Mouse (Mus musculus): ENCODE measurements around the gene Vmn2r118. TPM values are rescaled to one million over a fixed set of nuclear protein-coding genes. Genes with fewer than 3 reads are reported as not detected.

Vmn2r118 gene
- not detected in 2 replicates for polyA plus RNA-seq (2012; ENCODE audit: insufficient read depth, insufficient read length, missing spikeins)

GRCm38 (mm10) chr17:55625092-55625491, at the start of gene Vmn2r118:
Vmn2r118 (minus strand) TSS chr17:55625192.
- Histone ChIP-seq H3K4me1 (ENCODE audit: control insufficient read depth, insufficient read depth, insufficient read length, low read length) (no peaks in the 10 kb centered on the region), H3K27ac (replicated peaks; ENCODE audit: low read depth, low read length) (no peak within 1 kb of the TSS), H3K4me3 (ENCODE audit: insufficient read depth, low read depth, low read length) (no peak within 1 kb of the TSS)

- Histone ChIP-seq H3K4me1 (ENCODE audit: control insufficient read depth, insufficient read depth, insufficient read length, low read length) (no peaks in the 10 kb centered on the region), H3K4me3 (ENCODE audit: insufficient read depth, low read depth, low read length) (no peak overlapping the region), H3K27ac (replicated peaks; ENCODE audit: low read depth, low read length) (no peak overlapping the region)
Measured at GRCm38 (mm10) chr17:55661099-55661498, 36.1 kb upstream of the Vmn2r118 start.

- Histone ChIP-seq H3K4me1 (ENCODE audit: control insufficient read depth, insufficient read depth, insufficient read length, low read length) (no peaks in the 10 kb centered on the region), H3K27ac (replicated peaks; ENCODE audit: low read depth, low read length) (no peak overlapping the region), H3K4me3 (ENCODE audit: insufficient read depth, low read depth, low read length) (no peak overlapping the region)
Measured at GRCm38 (mm10) chr17:55590838-55591237, 34.2 kb downstream of the Vmn2r118 start.

- H3K4me3 ChIP-seq (ENCODE audit: insufficient read depth, low read depth, low read length): no peak overlapping the region
- H3K27ac ChIP-seq (replicated peaks; ENCODE audit: low read depth, low read length): no peak overlapping the region
- H3K4me1 ChIP-seq (ENCODE audit: control insufficient read depth, insufficient read depth, insufficient read length, low read length): no peaks in the 10 kb centered on the region
Measured at GRCm38 (mm10) chr17:55561774-55562173, 63.2 kb downstream of the Vmn2r118 start.

GRCm38 (mm10) chr17:55548476-55548875, 76.5 kb downstream of the Vmn2r118 start:
- Histone ChIP-seq H3K4me3 (ENCODE audit: insufficient read depth, low read depth, low read length) (no peak overlapping the region), H3K27ac (replicated peaks; ENCODE audit: low read depth, low read length) (no peak overlapping the region)

More at GRCm38 (mm10) chr17:55548476-55548875, 76.5 kb downstream of the Vmn2r118 start:
- no peaks in the 10 kb centered on the region for H3K4me1 ChIP-seq (ENCODE audit: control insufficient read depth, insufficient read depth, insufficient read length, low read length)

Other genes starting within 250 kb of the Vmn2r118 start
- gene St6gal2, start 179.8 kb downstream of the Vmn2r118 start, polyA plus RNA-seq (2012; ENCODE audit: insufficient read depth, insufficient read length, missing spikeins): not detected in 2 replicates
- 1.9 and 2.6 TPM in 2 replicates for gene Pot1b, start 87.4 kb upstream of the Vmn2r118 start, polyA plus RNA-seq (2012; ENCODE audit: insufficient read depth, insufficient read length, missing spikeins)
- 0.33 and 0.48 TPM in 2 replicates for gene Adgre4, start 124.8 kb upstream of the Vmn2r118 start, polyA plus RNA-seq (2012; ENCODE audit: insufficient read depth, insufficient read length, missing spikeins)

All from brown adipose tissue, adult 24 weeks (tissue).